Mouse (Mus musculus) telencephalon, adult 2 months (tissue): ENCODE data around the gene Tnnt3.

Source experiments
- DNase-seq: peaks from one replicate; pipeline ENCODE4 v3.0.0-alpha.2; 2011; ENCODE audit warnings: low read depth, low spot score

The Tnnt3 gene

DNA sequence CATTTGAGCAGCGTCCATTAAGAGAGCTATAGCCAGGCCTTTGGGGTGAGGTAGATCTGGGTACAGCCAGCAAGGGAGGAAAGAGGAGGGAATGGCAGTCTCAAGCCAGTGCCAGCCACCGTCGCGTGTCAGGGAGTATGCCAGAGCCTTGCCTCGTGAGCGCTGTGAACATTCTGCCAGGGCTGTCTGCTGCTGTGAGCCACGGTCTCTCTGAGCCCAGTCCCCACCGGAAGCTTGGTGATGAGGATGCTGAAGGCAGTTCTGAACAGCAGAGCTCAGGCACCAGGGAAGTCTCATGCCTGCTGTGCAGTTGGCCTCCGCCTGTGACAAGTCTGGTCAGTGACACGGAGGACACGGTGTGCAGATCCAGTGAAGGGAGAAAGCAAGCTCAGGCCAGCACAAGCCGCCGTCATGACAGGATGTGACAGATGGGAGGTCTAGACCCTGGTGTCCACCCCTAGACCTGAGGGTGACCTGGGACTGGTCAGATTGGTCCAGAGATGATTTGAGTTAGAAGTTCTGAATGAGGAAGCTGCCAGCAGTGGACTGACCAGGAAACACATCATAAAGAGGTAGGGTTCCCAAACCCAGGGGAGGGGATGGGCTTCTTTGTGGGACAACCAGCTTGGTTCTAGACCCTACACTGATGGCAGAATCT is 21.7 kb upstream of the Tnnt3 start:
- no peak for DNase-seq

DNA sequence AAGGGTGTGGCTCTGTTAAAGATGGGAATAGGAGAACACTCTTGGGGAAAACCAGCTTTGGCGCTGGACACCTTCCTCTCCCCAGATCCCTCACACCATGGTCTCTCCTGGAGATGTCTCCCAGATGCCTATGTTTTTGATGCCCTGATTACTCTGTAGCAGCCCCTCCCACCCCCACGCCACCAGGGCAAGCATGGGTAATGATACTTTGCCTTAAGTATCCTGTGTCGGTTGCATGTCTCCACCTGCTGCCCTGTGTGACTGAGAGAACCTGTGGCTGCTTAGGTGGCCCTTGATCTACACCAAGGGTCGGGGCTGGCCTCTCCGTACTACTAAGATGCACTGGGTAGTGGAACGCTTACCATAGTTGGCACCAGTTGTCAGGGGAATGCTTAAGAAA is 20.6 kb upstream of the Tnnt3 start:
- no peak for DNase-seq

DNA sequence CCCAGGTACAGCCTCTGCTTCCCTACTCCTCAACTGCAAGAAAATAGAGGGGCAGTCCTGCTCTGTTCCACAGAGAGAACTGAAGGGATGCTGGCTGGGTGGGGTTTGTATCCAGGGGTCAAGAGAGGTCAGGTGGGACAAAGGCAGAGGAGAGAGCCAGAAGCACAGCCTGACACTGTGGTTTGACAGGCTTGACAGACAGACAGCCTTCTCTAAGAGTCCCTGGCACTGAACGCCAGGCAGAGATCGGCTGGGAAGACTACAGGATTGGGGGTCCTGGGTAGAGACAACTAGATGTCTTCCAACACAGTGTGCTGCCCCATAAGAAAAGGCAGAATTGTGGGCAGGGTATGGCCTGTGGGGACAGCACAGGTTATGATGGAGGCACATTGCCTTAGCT is 20.1 kb upstream of the Tnnt3 start:
- no peak for DNase-seq

DNA sequence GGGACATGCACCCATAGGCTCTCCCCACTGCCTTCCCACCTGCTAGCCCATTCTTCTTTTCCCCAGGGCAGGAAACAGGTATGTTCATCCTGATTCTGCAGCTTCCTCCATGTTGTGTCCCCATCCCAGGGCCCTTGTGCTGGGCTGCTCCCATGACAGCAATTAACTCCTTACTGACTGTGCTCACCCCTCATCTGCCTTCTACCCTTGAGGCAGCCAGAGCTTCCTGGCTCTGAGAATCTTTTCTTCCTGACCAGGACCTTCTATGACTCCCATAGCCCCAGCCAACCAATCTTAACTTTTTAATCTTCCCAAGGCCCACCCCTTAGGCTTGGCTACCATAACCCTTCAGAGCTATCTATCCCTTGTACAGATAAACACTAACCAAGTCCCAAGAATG is 19.3 kb upstream of the Tnnt3 start:
- no peak for DNase-seq

DNA sequence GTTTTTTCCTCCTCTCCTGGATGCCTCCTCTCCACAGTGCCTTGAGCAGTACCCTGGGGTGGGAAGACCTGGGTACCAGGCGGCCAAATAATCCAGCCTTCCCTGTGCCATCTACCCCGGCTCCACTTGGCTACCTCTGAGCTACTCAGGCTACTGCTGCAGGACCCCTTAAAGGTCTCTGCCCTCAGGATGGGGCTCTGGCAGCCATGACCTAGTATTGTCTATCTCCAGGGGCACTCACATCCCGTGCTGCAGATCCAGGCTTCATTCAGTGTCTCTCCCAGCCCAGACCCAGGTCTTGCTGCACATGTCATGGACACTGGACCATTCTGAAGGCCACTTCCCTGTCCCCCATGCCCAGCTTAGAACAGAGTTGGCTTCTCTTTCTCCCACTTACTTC is 18.8 kb upstream of the Tnnt3 start:
- DNase-seq = no peak

DNA sequence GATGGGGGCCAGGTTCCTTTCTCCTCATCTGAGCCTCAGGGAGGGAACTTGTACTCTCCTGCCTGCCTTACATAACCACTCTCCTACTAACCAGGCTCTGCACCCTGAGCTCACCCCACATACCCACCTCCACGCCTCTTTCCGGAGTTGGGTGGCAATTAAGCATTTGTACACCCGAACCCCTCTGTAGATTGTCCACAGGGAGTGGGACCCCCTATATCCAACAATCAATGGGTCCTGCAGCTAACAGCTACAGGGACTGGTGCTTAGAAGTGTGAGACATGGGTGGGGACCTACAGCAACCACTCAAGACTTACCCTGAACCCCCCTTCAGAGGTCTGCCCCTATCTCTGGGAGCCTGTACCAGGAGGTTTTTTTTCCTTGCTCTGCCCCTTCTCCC is 18.0 kb upstream of the Tnnt3 start:
- no peak for DNase-seq

DNA sequence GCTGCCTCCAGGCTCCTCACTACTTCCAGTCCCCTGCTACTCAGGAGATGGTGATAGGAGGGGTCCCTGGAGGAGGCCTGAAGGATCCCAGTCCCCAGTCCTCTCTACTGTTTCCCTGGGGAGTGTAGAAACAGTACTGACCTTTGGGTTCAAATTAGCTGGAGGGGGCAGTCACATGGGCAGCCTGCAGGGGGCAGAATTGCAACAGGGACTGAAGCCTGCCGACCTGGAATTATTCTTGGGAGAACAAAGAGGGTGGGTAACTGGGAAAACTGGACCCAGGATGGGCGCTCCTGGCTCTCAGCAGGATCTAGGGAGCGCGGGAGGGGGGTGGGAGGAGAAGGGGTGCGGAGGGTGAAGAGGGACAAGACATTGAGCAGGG is 17.5 kb upstream of the Tnnt3 start:
- no peak for DNase-seq

DNA sequence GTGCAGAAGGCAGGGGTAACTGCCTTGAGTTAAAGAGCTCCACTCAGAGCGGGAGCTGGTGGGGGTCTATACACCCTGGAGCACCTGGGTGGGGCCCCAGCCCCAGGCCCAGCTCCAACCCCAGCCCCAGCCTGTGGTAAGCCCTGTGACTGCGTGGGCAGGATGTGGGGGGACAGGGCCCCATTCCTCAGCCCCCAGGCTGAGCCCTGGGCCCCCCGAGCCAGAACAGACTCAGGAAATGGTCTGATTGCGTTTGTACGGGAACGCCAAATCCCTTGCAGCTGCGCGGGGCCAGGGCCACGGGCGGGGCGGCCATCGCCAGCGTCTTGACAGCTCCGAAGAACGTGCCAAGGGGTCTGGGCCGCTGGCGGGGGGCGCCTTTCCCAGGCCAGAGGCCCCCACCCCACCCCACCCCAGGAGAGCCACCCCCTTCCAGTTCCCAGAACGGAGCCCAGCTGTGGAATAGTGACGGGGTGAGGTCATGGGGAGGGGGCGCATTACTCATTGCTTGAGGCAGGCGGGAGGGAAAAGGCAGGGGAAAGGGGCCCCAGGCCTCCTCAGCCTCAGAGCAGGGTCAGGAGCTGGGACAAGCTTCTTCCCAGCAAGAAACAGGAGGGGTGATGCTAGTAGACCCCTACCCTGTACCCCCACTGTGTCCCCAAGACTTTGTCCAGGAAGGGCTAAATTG is 16.9 kb upstream of the Tnnt3 start:
- DNase-seq = no peak

DNA sequence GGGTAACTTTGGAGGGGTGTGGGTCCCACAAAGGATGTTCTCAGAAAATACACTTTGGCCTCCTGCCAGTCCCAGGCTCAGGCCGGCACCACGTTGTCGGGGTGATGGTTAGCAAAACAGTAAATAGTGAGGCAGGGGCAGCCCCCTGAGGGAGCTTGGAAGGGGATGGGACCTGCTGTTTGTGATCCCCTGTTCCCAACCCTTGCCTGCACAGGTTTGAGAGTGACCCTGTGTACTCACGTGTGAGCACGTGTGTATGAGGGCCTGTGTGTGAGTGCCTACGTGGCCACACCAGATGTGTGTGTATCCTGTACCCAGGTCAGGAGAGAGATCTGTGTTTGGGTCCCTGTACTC is 16.4 kb upstream of the Tnnt3 start:
- no peak for DNase-seq

DNA sequence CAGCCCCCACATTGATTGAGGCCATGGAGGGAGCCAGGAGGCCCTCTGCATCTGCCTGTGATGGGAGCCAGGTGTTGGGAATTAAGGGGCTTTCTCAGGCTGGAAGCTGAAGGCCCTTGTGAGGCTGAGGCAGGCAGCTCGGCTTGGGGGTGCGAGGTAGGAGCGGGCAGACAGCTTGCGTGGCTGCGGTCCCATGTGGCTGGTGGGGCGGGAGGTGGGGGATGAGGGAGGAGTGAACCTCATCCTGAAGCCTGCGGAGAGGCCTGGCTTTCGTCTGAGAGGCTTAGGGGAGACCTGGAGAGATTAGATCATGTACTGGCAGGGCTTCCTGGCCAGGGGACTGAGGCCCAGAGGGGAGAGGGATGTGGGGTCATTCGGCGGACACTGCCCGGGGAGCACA is 15.5 kb upstream of the Tnnt3 start:
- no peak for DNase-seq

DNA sequence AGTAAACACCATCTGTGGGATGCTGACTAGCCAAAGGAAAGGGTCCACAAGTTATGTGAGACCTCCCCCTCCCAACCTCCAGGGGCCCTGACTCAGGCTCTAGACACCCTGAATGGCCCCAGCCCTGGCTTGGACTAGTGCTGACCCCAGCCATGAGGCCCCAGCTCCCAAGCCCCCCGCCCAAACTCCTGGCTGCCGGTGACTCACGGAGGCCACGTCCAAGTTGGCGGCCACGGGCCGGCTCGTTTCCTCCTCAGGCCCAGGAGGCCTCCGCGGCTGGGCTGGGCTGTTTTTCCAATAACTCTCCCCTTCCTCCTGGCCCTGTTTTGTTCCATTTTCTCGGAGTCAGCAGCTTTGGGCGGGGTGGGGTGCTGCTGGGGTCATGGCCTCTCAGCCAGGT is 13.9 kb upstream of the Tnnt3 start:
- DNase-seq = no peak

DNA sequence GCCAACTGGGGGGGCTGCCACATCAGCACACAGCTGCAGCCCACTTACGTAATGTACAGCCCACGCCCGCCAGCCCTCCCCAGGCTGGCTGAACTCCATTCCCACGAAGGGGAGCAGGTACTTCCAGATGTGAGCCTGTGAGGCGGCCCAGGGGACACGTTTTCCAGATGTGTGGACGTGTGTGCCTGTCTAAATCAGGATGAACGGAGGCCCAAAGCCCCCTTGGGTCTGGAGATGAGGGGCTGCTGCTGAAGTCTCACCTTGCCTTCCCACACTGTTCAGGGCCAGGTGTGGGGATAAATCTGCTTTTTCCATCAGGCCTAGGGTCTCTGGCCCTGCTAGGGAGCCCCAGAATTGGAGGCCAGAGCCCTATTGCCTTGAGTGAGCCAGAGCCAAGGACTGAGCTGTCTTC is 11.9 kb upstream of the Tnnt3 start:
- DNase-seq = no peak

DNA sequence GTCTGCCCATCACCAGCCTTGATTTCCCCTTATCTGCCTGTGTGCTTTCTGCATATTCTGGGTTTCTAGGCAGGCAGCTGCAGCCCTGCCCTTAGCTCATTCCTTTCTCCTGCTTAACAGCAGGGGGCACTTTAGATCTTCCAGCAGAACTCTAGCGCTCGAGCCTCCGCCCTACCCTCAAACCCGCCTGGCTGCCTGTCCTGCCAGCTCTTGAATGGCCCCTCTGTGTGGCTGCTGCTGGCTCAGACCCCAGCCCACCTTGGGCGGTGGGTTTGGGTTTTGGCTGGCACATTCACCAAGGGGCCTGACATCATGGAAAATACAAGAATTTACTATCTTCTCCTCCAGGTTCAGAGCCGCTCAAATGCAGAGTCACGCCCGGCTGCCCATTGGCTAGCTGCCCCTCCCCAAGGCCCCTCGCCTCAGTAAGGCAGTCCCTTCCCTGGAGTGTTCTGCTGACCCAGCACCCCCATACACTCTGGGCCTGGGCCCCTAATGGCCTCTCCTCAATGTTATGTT is 11.2 kb upstream of the Tnnt3 start:
- no peak for DNase-seq

DNA sequence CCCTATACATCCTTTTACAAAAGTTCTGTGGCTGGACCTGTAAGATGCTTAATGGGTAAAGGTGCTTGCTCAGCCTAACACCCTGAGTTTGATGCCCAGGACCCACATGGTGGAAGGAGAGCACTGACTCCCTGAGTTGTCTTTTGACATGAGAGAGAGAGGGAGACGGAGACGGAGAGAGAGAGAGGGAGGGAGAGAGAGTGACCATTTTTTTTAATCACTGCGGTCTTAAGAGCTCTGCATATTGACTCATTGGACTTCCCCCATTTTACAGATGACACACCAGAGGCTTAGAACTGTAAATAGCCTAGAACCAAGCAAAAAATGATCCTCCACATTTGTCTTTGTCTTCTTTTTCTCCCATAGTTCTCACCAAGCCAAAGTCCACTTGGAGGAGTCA is 10.6 kb upstream of the Tnnt3 start:
- DNase-seq = no peak

DNA sequence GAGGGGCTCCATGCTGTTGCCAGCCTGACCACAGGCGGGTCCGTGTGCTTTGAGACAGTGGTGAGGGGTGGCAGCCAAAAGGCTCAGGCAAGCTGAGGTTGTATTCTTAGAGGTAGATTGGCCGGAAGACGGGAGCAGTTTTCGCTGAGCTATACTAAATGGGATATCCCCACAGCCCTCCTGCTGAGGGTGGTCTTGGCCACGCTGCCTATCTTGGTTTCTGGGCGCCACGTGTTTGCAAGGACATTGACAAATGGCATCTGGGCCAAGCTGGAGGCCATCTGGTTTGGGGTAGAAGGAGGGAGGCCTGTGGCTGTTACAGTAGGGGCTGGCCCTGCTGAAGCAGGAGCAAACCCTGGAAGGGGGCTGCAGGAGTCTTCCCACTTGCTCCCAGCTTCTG is 5.1 kb upstream of the Tnnt3 start:
- no peak for DNase-seq

DNA sequence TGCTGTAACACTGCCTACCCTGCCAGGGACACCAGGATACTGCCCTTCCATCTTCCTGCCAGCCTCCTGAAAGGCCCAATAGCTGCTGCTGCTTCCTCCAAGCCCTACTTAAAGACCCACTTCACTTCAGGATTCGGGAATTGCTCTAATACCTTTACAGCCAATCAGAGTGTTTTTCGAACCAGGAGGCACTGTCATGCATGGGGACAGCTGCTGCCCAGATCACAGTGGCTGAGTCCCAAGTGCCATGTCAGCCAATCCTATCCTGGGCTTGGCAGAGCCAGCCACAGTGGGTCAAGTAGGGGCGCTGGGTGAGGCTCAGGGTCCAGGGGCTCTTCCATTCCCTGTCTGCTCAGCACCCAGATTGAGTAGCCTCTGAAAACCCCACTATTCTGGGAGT is 2.5 kb upstream of the Tnnt3 start:
- DNase-seq = no peak

DNA sequence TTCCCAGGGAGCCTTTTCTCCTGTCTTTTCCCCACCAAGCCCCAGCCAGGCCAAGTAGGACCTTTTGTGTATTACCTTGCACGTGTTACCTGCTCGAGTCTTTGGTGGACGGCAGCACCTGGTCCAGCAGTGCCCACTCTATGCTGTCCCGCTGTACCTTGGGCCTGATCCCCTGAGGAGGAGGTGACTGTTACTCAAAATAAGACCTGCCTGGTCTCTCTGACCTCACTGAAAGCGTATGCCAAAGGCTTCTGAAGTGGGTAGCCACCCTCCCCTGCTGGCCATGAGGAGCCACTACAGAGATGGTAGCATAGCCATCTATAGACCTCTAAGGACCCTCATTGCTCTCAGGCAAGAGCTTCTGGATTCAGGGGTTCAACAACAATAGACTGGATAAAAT is 1.8 kb upstream of the Tnnt3 start:
- DNase-seq = no peak

DNA sequence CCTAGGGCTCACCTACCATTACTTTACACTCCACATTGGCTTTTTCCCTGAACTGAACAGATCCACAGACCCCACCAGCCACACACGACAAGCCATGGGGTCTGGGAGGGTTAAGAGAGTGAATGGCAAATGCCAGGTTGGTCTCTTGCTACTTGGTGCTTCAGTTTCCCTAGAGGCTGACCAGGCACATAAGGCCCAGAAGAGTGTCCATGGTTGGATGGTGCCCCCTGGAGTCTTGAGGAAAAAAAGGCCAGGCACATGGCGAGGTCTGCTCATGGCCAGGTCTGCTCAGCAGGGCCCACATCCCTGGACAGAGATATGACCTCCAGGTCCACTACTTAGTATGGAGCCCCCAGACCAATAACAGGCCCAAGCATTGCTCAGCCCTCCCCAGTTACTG is 861 bp upstream of the Tnnt3 start:
- no peak for DNase-seq

DNA sequence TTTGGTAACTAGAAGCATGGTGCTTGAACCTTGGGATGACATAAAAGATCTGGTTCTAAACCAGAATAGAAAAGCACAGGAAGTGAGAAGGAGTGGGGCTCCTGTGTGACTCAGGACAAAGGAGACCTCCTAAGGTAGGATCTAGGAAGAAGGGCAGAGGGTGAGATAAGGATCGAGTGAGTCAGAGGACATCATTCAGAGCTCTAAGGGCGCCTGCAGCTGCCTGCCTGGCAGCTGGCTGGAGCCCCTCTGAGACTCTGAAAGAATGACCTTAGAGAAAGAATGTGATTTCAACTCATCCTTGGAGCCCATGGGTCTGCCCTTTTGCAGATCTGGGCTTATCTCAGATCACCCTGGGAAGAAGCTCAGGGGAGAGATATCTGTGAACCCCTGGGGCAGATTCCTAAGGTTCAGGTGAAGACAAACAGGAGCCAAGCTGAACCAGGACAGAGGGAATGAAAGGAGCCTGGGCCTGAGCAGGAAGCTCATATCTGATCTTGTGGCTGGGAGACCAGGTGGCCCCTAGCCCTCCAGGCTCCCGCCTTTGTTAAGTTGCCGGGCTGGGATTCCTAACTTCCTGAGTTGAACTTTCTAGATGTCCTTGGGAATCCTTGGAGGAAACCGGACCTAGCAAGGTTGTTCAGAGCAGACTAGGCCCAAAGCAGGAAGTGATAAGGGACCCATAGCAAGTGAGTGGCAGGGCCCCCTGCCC is 530 bp downstream of the Tnnt3 start:
- DNase-seq = no peak

DNA sequence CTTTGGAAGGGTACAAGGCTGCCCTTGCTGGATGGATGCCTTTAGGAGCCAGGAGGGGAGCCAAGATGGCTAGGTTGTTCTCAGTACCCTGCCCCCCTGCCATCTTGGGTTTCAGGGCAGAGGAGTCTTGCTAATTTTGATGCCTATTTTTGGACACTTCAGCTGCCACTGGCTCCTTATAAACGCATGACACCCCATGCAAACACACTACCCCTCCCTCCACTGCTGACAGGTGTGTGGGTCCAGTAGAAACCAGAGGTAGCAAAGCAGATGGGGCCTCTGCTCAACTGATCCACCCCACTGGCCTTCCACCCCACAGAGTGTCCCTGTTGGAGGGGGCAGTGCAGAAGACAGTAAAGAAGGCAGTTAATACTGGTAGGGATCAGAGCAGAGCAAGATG is 1.4 kb downstream of the Tnnt3 start:
- DNase-seq = no peak

DNA sequence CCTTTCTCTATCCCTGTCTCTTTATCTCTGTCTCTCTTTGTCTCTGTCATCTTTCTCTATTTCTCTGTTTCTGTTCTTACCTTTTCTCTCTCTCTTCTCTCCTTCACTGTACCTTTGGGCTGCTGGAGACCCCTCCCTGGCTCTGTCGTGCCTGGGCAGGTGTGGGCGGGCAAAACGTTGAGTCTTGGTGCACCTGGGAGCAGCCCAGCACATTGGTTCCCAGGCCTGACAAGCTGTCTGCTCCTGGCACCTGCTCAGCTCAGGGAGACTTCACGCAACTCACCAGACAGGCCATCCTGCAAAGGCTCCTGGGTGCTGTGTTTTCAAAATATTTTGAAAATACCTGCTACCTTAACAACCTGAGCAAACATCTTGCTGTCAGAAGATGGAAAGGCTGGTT is 4.6 kb downstream of the Tnnt3 start:
- no peak for DNase-seq

DNA sequence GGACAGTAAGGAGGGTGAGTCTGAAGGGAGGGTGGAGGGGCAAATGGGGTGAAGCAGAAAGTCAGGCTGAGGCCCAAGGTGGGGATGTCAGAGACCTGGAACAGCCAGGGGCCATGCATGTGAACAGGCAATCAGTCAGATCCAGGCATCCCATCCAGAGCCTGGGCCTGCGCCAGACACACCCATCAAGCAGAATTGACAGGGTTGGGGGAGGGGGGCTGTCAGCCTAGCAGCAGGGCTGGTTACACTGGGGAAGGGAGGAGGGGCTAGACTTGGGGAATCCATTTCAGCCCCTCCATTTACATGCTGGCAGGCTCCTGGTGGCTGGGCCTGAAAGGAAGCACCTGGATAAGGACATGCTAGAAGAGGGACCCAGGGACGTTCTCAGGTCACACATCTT is 7.3 kb downstream of the Tnnt3 start:
- no peak for DNase-seq

DNA sequence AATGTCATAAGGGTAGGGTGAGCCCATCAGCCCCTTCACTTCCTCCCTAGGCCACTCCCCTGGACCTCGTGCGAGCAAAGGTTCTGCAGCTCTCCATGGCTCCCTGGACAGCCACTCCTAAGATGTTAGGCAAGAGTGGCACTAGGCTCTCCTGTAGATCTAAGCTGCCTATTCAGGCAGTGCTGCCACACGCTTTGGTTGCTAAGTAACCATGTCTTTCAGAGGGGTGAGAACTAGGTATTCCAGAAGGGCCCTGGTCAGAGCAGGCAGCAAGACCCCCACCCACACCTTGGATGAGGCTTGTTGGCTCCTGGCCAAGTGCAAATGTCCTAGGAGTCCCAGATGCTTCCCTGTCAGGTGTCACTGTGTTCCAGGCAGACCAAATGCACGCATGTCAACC is 7.9 kb downstream of the Tnnt3 start:
- no peak for DNase-seq
